Mouse (Mus musculus) bone marrow, adult 2 months (tissue): ENCODE results near the gene Caln1. TPM values are rescaled to one million over a fixed set of nuclear protein-coding genes. Genes with fewer than 3 reads are reported as not detected.
A peak's percentile ranks its signal among the peaks of the same experiment; 100 is the strongest.

Source experiments
- H3K27ac ChIP-seq: fragments of 200-500 bp; 2 replicates; pipeline ENCODE4 v1.5.1; 2012; ENCODE audit warnings: low read depth, mild to moderate bottlenecking, control low read depth, inconsistent platforms, low read length; ENCODE audit not compliant: control insufficient read depth, poor library complexity, insufficient read depth
- H3K4me1 ChIP-seq: fragments of 200-500 bp; 2 replicates; pipeline ENCODE4 v1.6.1; 2011; ENCODE audit warnings: low read length; ENCODE audit not compliant: control insufficient read depth, insufficient read depth
- H3K4me3 ChIP-seq: fragments of 200-500 bp; replicated peaks from 2 replicates; pipeline ENCODE3; 2011; ENCODE audit warnings: mild to moderate bottlenecking, low read depth, low read length, control low read depth; ENCODE audit not compliant: control insufficient read depth
- CTCF ChIP-seq: fragments of 200-500 bp; IDR thresholded peaks from 2 replicates; pipeline ENCODE4 v1.5.1; 2011; ENCODE audit warnings: low read length, control low read depth; ENCODE audit not compliant: control insufficient read depth, insufficient read depth
- POLR2A ChIP-seq: fragments of 200-500 bp; IDR thresholded peaks from 2 replicates; pipeline ENCODE4 v1.6.1; 2011; ENCODE audit warnings: low read depth, mild to moderate bottlenecking, control low read depth, low read length, borderline replicate concordance; ENCODE audit not compliant: control insufficient read depth
- WGBS: fragments of 180-500 bp; shearing (Covaris S2); methylation state at CpG from one replicate; pipeline ENCODE4 v1.1.7; 2018; 5-methylcytosine and 5-hydroxymethylcytosine counted together
- polyA plus RNA-seq: library from polyadenylated mRNA; stranded (reverse); fragments of >200 nt; gene quantifications from 2 replicates; pipeline ENCODE4 v1.2.4, GENCODE M21; 2011; ENCODE audit warnings: low replicate concordance; ENCODE audit not compliant: missing spikeins, insufficient read depth, insufficient read length

Gene Caln1
- polyA plus RNA-seq, 1 experiment, result 1.7 TPM

DNA sequence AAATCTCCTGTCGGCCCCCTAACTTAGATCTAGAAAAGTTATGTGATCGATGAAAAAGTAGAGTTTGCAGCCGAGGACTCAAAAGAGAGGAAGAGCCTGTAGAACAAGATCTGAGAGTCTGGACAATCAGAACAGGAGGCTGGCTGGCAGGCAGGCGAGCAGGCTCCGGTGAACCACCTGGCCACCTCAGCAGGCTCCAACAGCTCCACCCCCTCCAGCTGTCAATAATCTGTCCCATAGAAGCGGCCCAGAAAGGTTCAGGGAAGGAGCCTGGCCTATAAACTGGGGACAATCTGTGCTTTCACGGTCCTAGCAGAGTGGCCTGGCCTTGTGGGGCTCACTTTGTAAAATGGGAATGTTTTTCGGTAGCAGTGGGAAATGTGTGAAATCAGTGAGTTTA is 501.8 kb downstream of the Caln1 start:
- Histone ChIP-seq H3K4me1 (no peaks in the 10 kb centered on the region), H3K27ac (no peak overlapping the region), H3K4me3 (no peak overlapping the region)
- 51% methylated on average over 8 of the region's 8 CpGs for WGBS
- TF ChIP-seq CTCF, result no peak
- TF ChIP-seq POLR2A, result no peak

DNA sequence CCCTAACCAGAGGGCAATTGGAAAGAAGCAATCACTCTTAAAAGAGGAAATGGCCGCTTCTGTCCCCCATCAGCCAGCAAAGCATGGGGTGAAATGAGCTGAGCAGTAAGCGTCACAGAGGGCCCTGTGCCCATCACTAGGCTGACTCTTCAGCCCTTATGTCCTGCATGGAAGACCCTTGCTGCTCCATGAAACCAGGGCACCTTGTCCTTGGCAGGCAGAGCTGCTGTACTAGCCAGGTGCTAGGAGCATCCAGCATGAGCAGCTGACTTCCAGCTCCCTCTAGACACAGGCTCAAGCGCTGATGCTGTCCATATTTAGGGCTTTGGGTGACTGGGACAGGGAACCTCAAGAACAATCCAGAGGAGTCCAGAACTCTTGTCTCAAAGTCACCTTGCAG is 506.1 kb downstream of the Caln1 start:
- Histone ChIP-seq H3K4me1 (no peaks in the 10 kb centered on the region), H3K4me3 (no peak overlapping the region), H3K27ac (no peak overlapping the region)
- TF ChIP-seq POLR2A, result no peak
- TF ChIP-seq CTCF, result no peak
- WGBS, result 78% methylated on average over 3 of the region's 3 CpGs

DNA sequence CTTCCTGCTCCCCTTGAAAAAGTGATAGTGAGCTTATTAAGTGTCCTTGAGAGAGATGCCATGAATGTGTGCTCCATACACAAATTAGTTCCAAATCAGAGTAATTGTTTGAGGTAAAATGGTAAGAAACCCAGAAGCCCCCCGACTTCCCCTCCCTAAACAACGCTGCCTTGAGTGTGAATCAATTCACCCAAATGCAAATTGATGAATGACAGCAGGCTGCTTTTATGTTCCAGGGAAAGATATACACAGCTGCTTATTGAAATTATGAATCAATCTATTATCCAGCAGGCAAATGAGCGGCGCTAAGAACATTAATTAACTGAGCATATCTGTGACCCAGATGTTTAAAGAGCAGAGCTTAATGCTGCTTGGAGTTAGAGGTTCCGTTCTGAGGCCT is 511.1 kb downstream of the Caln1 start:
- TF ChIP-seq POLR2A, result no peak
- no peak for TF ChIP-seq CTCF
- Histone ChIP-seq H3K4me3 (no peak overlapping the region), H3K4me1 (no peaks in the 10 kb centered on the region), H3K27ac (no peak overlapping the region)
- WGBS, result 88% methylated on average over 5 of the region's 5 CpGs

DNA sequence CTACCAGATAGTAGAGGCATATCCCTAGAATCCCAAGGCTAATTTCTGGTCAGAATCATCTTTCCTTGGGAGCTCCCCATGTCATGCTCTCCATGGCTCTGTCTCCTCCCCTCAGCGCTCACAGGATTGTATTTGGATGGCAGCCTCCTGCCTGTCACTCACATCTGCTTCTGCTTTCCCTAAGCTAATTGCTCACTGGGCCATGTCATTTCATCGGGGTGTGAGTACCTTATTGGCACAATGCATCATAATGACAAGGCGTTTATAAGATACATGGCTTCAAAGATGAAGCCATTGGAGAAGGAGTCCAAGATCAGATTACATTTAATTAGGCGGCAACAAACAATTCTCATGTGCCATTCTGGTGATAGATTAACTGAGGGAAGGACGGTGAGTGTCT is 522.5 kb downstream of the Caln1 start:
- H3K4me1 ChIP-seq, result no peaks in the 10 kb centered on the region
- no peak overlapping the region for H3K4me3 ChIP-seq
- no peak overlapping the region for H3K27ac ChIP-seq
- TF ChIP-seq CTCF (no peak), POLR2A (no peak)
- WGBS, result 65% methylated on average over 5 of the region's 5 CpGs

DNA sequence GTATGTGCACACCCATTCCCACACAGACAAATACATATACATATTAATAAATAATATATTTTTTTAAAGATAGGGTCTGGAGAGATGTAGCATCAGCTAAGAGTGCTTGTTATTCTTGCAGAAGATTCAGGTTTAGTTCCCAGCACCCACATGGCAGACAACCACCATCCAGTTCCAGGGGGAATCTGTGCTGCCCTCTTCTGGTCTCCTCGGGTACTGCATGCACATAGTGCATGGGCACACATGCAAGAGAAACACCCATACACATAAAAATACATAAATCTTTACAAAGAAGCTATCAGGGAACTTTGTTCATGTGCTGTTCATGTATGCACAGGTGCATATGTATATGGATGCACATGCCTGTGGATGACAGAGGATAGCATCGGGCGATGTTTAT is 526.7 kb downstream of the Caln1 start:
- Histone ChIP-seq H3K4me1 (no peaks in the 10 kb centered on the region), H3K27ac (no peak overlapping the region), H3K4me3 (no peak overlapping the region)
- TF ChIP-seq CTCF (0 out of 2 replicates have a peak, but pooled peaks have one; percentile 13), POLR2A (no peak)
- WGBS, result 85% methylated on average over 3 of the region's 3 CpGs

Other genes with a start within 250 kb of the Caln1 start
- gene Kctd7, start 224.6 kb upstream of the Caln1 start, polyA plus RNA-seq, result 6.1 and 6.6 TPM in 2 replicates
- gene Rabgef1, start 197.7 kb upstream of the Caln1 start, polyA plus RNA-seq, result 16.9 and 36.5 TPM in 2 replicates
- 15.0 and 25.2 TPM in 2 replicates for gene Tmem248, start 152.4 kb upstream of the Caln1 start, polyA plus RNA-seq
- gene Sbds, start 113.9 kb upstream of the Caln1 start, polyA plus RNA-seq, result 42.3 and 56.9 TPM in 2 replicates
- gene Tyw1, start 113.8 kb upstream of the Caln1 start, polyA plus RNA-seq, result 7.0 and 11.7 TPM in 2 replicates
- not detected in 2 replicates for gene A330070K13Rik, start 15.2 kb downstream of the Caln1 start, polyA plus RNA-seq